Mouse (Mus musculus) 3T3-L1 (cell line): ENCODE data around the gene Bscl2.
"Not testable (repeated sequence)": the region's sequence is repeated elsewhere in the genome, so short reads cannot be mapped to it uniquely, and the experiment has no call there.

Experiments
- DNase-seq: peaks from one replicate; pipeline ENCODE4 v3.0.0-alpha.2; 2015; ENCODE audit warnings: low read depth, low spot score

Gene Bscl2

DNA sequence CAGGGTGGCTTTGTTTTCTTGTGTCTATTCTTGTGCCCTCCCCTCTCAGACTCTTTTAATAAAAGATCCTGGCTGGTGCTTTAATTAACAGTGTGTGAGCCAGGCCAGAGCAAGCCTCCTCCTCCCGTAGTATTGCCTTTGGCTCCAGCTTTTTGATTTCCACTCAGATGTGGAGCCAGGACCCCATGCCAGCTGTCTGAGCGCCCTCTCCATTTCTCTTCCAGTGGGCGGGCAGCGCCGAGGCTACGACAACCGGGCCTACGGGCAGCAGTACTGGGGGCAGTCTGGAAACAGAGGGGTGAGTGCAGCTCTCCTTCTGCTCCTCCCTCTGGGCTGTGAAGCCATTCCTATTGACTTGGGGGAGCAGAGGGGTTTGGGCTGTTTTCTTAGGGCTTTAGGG is 6.6 kb upstream of the Bscl2 start:
- no peak for DNase-seq

DNA sequence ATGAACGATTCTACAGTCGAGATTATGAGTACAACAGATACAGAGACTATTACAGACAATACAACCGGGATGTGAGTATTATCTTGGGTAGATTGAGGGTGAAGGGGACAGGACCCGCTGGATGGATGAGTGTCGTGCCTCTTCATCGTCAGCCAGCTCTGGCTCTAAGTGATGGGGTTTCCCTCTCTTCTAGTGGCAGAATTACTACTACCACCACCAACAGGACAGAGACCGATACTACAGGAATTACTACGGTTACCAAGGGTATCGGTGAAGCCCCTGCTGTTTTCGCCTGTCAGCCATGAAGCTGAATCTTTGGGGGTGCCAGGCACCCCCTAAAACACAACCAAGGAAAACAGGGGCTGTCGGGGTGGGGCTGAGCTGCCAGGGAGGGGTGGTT is 6.0 kb upstream of the Bscl2 start:
- DNase-seq, result no peak

DNA sequence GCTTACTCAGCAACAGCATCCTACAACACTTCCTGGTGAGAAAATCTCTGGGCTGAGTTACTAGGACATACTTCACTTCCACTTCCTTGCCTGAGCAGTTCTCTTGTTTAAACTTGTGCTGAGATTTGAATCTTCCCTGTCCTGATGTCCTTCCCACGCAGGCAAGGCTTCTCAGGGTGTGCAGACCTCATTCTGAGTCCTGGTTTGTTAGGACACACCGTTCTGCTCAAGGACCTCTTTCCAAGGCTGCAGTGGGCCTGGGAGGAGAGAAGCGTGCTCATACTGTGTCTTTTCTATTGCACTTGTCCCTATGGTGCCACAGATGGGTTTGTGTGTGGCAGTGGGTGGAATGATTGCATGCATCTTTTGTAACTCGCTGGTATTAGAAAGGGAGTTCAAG is 4.3 kb upstream of the Bscl2 start:
- DNase-seq, result no peak

DNA sequence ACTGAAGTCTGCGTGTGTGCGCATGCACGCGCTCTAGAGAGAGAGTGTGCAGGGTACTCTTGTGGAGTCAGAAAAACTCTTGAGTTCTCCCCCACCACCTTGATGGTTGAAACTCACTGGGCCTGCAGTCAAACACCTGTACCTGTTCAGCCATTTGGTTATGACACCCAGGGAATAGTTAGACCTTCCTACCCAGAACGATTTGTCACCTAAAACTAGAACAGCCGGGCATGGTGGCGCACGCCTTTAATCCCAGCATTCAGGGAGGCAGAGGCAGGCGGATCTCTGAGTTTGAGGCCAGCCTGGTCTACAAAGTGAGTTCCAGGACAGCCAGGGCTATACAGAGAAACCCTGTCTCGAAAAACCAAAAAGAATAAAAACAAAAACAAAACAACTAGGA is 940 bp upstream of the Bscl2 start:
- DNase-seq, result not testable (repeated sequence)

DNA sequence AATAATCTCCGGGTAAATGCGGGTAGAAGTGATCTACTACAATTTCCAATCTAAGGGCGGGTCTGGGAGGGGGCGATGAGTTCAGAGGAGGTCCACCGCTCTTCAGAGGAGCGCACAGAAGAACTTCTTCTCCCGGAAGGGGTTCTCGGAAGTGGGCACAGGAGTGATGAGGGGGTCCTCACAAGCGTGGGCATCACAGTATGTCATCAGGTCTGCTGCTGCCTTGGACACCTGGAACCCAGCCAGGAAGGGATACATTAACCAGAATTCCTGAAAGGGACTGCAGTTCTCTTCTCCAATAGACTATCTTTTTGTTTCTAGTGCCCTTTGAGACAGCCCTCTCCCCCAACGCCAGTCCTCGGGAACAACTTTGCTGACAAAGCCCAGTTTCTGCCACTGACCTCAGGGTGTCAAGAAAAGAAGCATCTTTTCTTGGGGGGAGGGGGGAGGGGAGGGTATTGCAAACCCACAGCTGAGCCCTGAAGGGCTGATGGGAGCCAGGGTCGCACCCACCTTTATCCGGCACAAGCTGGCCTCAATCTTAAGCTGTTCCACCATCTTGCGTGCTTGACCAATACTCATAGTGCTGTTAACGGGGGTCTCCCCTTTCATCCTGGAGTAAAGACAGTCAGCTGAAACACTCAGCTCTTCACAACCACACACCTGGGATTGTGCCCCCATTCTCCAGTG is 919 bp downstream of the Bscl2 start:
- no peak for DNase-seq

DNA sequence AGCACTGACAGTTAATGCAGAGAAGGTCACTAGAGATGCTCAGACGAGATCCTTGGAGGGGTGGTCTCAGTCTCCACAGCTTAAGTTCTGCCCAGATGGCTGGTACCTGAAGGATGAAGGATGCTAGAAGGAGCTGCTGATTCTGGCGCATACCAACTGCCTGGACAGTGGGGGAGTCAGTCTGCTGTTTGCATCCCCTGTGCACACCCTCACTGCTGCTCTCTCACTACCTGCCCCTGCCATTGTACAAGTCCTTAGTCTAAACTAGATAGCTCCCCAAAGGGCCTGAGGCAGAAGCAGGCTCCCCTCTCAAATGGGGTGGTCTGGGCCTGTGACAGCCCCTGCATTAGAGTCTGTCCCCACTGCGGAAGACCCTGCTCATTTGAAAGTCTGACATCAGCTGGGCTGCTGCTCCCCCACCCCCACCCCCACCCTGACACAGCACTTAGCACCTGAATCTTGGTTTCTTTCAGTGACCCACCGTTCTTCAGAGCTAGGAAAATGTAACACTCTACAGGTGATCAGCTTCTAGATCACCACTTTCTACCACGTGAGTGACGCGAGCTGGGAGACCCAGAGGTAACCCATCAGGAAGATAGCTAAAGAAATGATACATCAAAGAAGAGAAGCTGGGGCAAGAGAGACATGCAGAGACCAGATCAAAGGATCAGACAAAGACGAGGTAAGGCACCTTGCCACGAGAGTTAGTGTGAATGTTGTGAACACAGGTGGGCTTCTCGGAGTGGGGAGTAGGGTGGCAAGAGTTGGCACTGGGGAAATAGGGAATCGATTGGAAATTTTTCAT is 2.0 kb downstream of the Bscl2 start, which contains the start of gene Gng3:
TSS of gene Gng3 (minus strand) at position 92 of the 805 bp plus-strand sequence.
- no peak for DNase-seq

DNA sequence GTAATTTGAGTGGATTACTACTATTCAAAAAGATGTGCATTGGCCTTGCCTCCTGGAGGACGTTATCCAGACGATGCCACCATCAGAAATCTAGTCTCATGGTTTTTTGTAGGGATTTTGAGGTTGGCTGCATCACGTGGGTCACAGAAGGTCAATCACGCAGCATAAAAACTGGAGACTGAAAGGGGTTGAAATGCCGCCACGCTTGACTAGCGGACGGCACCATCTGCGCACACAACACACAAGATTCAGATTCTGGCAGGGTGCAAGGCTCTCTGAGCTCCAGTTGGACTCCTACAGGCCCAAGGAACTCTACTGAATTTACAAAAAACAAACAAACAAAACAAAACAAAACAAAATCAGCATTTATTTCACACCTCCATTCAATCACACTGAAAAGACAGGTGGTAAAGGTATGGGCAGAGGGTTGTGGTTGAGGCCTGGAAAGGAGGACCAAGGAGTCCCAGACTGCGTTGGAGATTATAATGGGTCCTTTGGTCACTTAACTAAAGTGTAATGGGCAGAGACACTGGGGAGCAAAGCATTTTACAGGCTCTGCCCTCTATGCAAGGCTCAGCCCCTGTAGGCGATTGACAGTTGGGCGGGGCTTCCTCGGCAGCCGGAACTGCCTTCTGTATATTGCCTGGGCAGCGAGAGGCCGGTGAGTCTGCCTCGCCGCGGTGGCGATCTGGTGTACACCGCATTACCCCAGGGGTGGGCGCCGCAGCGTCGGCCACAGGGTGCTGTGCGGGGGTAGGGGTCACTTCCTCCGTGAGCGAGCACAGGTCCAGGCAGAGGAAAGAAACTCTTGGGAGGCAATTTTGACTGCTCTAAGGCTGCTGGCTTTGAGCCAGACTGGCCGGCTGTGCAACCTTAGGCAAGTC is 2.9 kb downstream of the Bscl2 start:
- DNase-seq, result no peak

DNA sequence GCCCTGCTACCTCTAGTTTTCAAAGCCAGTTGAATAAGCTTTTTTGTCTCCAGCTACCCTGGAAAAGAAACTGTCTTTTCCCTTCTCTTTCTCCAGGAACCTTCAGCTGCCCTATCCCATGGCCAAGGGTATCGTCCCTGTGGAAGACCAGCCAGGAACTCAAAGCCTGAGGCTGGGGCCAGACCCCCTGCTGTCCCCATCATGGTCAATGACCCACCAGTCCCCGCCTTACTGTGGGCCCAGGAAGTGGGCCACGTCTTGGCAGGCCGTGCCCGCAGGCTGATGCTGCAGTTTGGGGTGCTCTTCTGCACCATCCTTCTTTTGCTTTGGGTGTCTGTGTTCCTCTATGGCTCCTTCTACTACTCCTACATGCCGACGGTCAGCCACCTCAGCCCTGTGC is 3.7 kb downstream of the Bscl2 start:
- no peak for DNase-seq

DNA sequence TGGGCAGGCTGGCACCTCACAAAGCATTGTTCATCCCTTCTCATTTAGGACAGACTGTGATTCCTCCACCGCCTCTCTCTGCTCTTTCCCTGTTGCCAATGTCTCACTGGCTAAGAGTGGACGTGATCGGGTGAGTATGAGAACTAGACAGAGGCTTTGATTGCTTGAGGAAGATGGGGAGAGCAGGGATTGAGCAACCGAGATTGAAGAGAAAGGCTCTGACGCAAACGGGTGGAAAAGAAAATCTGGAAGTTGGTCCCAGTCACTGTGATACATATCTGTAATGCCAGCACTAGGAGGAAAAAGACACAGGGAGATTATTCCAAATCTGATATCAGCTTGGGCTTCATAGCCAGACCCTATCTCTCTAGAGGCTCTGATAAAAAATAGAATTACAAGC is 5.7 kb downstream of the Bscl2 start:
- DNase-seq, result no peak

DNA sequence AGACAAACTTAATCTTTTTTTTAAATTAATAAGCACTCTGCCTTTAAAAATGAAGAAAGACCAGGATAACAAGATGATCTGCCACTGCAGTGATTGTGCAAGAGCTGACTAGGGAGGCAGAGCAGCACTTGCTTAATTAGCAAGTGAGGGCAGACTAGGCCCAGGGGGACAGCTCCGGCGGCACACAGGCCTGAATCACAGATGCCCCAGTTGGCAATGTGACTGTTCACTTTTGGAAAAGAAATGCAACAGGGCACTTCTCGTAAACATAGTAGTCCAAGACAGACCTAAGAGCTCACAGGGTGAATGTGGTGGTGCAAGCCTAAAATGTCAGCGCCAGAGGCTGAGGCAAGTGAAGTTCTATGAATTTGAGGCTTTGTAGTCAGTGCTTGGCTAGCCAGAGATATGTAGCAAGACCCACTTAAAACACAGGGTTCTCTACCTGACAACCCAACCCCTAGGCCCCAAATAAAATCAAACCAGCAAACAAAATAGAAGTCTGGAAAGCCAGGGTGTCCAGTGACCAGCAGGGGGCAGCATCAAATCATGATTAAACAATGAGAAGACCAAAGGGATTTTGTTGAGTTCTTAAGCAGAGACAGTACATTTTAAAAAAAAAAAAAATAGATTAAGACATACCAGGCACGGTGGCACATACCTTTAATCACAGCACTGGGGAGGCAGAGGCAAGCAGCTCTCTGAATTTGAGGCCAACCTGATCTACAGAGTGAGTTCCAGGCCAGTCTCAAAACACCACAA is 7.3 kb downstream of the Bscl2 start:
- peak; percentile 96 for DNase-seq

DNA sequence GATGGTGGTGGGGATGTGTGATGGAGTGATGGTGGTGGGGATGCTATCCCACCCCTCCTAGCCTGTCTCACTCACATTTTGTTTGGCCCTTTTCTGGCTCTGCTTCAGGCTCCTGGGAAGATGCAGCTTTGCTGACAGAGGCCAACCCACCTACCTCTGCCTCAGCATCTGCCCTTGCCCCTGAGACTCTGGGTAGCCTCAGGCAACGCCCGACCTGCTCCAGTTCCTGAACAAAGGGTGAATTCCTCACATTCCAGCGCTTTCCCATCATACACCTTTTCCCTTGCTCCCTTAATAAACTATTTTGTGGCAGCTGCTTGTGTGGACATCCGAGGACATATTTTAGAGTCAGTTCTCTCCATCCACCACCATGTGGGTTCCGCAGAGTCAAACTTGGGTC is 11.1 kb downstream of the Bscl2 start:
- DNase-seq, result no peak

DNA sequence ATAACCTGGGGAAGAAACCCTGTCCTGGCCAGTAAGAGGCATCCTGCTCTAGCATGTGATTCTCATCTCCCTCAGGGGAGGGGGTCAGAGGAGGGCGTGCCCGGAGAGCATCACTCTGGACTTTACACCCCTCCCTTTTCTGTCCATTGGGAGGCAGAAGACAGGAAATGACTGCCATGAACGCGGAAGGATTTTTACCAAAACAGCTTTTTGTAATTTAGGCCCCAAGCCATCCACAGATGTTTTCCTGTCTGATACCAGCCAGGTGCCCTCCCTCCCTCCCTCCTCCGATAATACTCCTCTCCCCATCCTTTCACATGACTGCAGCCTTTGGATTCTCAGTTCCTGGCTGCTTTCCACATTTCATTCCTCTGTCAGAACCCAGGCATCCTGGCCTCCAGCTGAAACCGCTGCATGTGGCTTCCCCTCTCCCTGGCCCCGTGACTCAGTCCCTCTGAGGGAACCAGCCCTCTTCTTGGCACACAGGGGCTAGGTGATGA is 13.2 kb downstream of the Bscl2 start, which contains the start of gene Lrrn4cl:
TSS of gene Lrrn4cl (plus strand) at position 367 of the 500 bp plus-strand sequence.
- DNase-seq, result peak; percentile 99

DNA sequence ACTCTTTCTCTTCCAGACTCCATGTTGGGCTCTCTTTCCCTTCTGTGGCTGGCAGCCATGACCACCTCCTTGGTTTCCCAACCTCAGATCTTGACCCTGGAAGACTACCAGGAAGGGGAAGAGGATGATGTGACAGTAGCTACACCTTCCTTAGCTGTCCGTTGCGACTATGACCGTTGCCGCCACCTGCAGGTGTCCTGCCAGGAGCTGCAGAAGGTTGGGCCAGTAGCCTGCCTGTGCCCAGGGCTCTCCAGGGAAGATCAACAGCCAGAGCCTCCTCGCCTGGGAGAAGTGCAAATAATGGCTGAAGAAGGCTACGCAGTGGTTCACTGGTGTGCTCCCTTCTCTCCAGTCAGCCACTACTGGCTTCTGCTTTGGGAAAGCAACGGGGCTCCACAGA is 14.4 kb downstream of the Bscl2 start:
- no peak for DNase-seq

DNA sequence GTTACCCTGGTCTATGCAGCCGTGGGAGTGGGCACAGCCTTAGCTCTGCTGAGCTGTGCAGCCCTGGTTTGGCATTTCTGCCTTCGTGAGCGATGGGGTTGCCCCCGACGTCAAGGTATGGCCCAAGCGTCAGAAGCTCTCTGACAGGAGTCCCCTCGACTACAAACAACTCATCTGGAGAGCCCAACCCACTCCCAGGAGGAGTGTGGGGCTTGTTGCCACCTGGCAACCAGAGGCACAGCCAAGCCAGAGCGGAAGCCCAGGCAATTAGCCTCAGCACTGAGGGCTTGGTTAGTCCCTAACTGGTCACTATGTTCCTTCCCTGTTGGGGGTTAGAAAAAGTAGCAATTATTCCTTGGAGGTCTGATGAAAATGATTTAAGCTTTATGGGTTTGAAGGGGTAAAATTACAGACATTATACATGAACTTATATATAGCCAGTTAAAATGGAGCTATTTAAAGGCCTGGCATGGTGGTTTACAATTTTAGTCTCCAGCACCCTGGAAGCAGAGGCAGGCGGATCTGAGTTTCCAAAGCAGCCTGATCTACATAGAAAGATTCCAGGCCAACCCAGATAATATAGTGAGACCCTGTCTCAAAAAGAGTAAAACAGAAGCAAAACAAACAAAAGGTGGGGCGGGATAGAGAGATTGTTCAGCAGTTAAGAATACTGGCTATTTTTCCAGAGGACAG is 15.1 kb downstream of the Bscl2 start:
- DNase-seq, result no peak

DNA sequence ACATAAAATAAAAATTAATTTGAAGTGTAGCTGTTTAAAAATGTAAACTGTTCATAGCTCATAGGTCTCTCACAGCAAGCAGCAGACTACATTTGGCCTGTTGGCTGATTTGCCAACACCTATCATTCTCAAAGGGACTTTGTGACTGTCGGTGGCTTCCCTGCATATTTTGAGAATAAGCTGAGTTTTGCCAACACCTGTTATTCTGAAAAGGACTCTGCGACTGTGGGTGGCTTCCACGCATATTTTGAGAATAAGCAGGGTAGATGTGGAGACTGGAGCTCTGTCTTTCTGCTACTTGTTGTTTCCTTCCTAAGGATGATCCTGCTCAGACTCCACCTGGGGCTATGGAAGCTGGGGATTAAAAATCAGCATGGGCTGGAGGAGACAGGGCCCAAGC is 15.8 kb downstream of the Bscl2 start:
- no peak for DNase-seq

DNA sequence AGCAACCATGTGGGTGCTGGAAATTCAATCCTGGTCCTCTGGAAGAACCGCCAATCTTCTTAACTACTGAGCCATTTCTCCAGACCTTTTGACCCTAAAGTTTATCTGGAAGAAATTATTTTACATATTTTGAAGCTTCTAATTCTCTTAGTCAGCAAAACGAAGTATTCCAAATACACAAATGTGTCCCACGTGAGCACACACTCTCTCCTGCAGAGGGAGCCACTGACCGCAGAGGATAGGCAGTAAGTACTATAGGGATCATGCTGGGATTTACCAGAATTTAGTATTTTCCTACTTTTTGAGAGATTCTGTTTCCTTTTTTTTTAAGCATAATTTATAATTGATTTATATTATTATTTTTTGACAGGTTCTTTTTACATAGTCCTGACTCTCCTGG is 20.4 kb downstream of the Bscl2 start:
- DNase-seq, result peak; percentile 82

DNA sequence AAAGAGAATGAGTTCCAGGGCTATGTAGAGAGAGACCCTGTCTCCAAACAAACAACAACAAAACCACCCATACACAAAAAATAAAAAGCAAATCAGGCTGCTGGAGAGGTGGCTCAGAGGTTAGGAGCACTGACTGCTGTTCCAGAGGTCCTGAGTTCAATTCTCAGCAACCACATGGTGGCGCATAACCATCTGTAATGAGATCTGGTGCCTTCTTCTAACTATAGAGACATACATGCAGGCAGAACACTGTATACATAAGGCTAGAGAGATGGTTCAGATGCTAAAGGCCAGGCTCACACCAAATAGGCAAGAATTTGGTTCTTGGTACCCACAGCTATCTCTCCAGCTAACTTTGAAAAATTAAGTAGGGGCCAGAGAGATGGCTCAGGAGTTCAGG is 21.8 kb downstream of the Bscl2 start:
- peak; percentile 71 for DNase-seq

DNA sequence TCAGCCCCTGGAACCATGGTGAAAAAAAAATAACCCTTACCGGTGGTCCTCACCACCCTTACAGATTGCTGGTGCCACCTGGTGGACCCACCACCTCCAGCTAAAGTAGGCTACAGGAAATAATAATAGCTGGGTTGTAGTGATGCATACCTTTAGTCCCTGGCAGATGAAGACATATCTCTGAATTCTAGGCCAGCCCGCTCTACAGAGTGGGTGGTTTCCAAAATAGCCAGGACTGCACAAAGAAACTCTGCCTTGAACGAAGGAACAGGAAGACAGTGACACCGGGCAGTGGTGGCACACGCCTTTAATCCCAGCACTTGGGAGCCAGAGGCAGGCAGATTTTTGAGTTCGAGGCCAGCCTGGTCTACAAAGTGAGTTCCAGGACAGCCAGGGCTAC is 27.0 kb downstream of the Bscl2 start:
- DNase-seq, result no peak

DNA sequence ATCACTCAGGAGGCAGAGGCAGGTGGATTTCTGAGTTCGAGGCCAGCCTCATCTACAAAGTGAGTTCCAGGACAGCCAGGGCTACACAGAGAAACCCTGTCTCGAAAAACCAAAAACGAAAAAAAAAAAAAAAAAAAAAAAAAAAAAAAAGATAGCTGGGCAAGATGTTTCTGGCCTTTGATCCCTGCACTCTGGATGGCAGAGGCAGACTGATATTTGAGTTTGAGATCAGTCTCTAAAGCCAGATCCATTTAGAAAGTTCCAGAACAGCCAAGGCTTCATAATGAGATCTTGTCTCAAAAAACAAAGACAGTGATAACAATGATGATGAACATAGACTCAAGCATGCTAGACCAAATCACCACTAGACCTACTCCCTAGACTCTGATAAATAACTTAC is 33.1 kb downstream of the Bscl2 start:
- DNase-seq, result not testable (repeated sequence)

DNA sequence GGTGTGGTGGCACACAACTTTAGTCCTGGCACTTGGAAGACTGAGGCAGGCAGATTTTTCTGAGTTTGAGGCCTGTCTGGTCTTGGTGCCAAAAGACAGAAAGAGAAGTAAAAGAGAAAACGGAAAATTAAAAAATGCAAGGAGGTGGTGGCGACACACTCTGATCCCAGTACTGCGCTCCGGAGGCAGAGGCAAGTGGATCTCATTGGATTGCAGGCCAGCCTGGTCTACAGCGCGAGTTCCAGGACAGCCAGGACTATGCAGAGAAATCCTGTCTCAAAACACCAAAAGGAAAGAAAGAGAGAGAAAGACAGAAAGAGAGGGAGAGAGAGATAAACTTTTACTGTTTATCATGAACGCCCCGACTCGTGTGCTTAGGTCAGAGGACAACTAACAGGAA is 33.6 kb downstream of the Bscl2 start:
- DNase-seq, result peak; percentile 39
